Mouse (Mus musculus) midbrain, embryonic 13.5 days (tissue): ENCODE measurements around the gene Plcl1. TPM values are rescaled to one million over a fixed set of nuclear protein-coding genes. Genes with fewer than 3 reads are reported as not detected.

Source experiments
- ATAC-seq: fragments of 200-750 bp; cut with Nextera tagmentation; 2 replicates; pipeline ENCODE4 v1.8.0; 2017; ENCODE audit warnings: mild to moderate bottlenecking, moderate TSS enrichment, moderate library complexity
- H3K27ac ChIP-seq: fragments of 300-500 bp; sonication (generic); 2 replicates; pipeline ENCODE4 v1.5.1; 2015; ENCODE audit warnings: inconsistent platforms, mild to moderate bottlenecking, moderate library complexity
- H3K27me3 ChIP-seq: fragments of 300-500 bp; sonication (generic); 2 replicates; pipeline ENCODE4 v1.6.1; 2015; ENCODE audit warnings: mild to moderate bottlenecking, inconsistent platforms
- H3K36me3 ChIP-seq: fragments of 300-500 bp; sonication (generic); 2 replicates; pipeline ENCODE4 v1.6.1; 2015; ENCODE audit warnings: mild to moderate bottlenecking, inconsistent platforms
- H3K4me1 ChIP-seq: fragments of 300-500 bp; sonication (generic); replicated peaks from 2 replicates; pipeline ENCODE4 v1.6.1; 2015; ENCODE audit warnings: inconsistent platforms
- H3K4me2 ChIP-seq: fragments of 300-500 bp; sonication (generic); replicated peaks from 2 replicates; pipeline ENCODE4 v1.6.1; 2015; ENCODE audit warnings: moderate library complexity, mild to moderate bottlenecking, inconsistent platforms
- H3K4me3 ChIP-seq: fragments of 300-500 bp; sonication (generic); replicated peaks from 2 replicates; pipeline ENCODE4 v1.5.1; 2015; ENCODE audit warnings: mild to moderate bottlenecking, inconsistent platforms
- H3K9ac ChIP-seq: fragments of 300-500 bp; sonication (generic); replicated peaks from 2 replicates; pipeline ENCODE4 v1.6.1; 2015; ENCODE audit warnings: mild to moderate bottlenecking, inconsistent platforms
- H3K9me3 ChIP-seq: fragments of 300-500 bp; sonication (generic); 2 replicates; pipeline ENCODE4 v1.6.1; 2016; ENCODE audit warnings: mild to moderate bottlenecking, inconsistent platforms
- WGBS: fragments of 180-500 bp; shearing (Covaris S2); methylation state at CpG from one replicate; pipeline ENCODE4 v1.1.7; 2015; 5-methylcytosine and 5-hydroxymethylcytosine counted together
- polyA plus RNA-seq: library from polyadenylated mRNA; unstranded; fragments of >200 nt; fragmentation: Nextera tagmentation; extraction: Ambion mirVana; gene quantifications from 2 replicates; pipeline ENCODE4 v1.2.1, GENCODE M21; 2015

Gene Plcl1
- polyA plus RNA-seq, 1 experiment from 2014 or later: 3.7 TPM

DNA sequence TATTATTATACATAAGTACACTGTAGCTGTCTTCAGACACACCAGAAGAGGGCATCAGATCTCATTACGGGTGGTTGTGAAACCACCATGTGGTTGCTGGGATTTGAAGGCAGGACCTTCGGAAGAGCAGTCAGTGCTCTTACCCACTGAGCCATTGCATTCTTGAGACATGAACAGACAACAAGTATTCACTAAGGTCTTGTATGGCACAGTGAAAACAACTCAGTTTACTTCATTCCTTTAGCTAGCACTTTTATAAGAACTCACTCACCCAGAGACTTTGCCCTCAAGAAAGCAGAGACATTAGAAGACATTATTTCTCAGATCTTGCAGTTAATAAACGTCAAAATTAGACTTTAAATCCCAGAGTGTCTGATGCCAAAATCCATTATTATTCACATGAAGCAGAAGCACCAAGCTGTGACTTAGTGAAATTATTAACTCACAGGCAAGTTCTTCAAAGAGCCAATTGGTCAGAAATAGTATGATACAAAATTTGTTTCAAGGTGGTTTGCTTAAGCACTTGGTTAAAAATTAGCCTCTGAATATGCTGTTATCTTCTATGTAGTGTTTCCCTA is 293.8 kb downstream of the Plcl1 start:
- H3K9ac ChIP-seq: no peak overlapping the region
- no peaks in the 10 kb centered on the region for H3K9me3 ChIP-seq
- H3K4me3 ChIP-seq: no peak overlapping the region
- peaks cover 12% of the 10 kb centered on the region; the same call in 1 of the 2 replicates for H3K27me3 ChIP-seq
- 73% methylated on average over 3 of the region's 3 CpGs for WGBS
- peaks cover 15% of the 10 kb centered on the region for H3K4me1 ChIP-seq
- no peak overlapping the region for H3K4me2 ChIP-seq
- ATAC-seq: no peak
- H3K36me3 ChIP-seq: no peaks in the 10 kb centered on the region
- no peak overlapping the region for H3K27ac ChIP-seq

- H3K36me3 ChIP-seq: no peaks in the 10 kb centered on the region
- ATAC-seq: no peak
- 95% methylated on average over 1 of the region's 1 CpGs for WGBS
These were observed 294.3 kb downstream of the Plcl1 start for GRCm38 (mm10) chr1:55700016-55700415.

GRCm38 (mm10) chr1:55700726-55701125 is 295.0 kb downstream of the Plcl1 start:
- no peak overlapping the region for H3K4me2 ChIP-seq
- WGBS: 14% methylated on average over 6 of the region's 6 CpGs

More at GRCm38 (mm10) chr1:55700016-55700415, 294.3 kb downstream of the Plcl1 start:
- no peak overlapping the region for H3K4me2 ChIP-seq
- no peak overlapping the region for H3K4me3 ChIP-seq
- H3K9ac ChIP-seq: no peak overlapping the region
- peaks cover 21% of the 10 kb centered on the region for H3K4me1 ChIP-seq
- peaks cover 12% of the 10 kb centered on the region; the same call in 1 of the 2 replicates for H3K27me3 ChIP-seq
- no peak overlapping the region for H3K27ac ChIP-seq
- H3K9me3 ChIP-seq: no peaks in the 10 kb centered on the region

GRCm38 (mm10) chr1:55701601-55702000 is 295.9 kb downstream of the Plcl1 start:
- H3K27ac ChIP-seq: no peak overlapping the region; the same call in 1 of the 2 replicates
- peaks cover 9% of the 10 kb centered on the region; the same call in 1 of the 2 replicates for H3K27me3 ChIP-seq
- H3K4me2 ChIP-seq: no peak overlapping the region
- peaks cover 31% of the 10 kb centered on the region for H3K4me1 ChIP-seq
- peak; percentile 57 for ATAC-seq
- WGBS: 53% methylated on average over 6 of the region's 6 CpGs
- H3K4me3 ChIP-seq: no peak overlapping the region
- H3K36me3 ChIP-seq: no peaks in the 10 kb centered on the region
- no peak overlapping the region for H3K9ac ChIP-seq
- H3K9me3 ChIP-seq: no peaks in the 10 kb centered on the region

More at GRCm38 (mm10) chr1:55700726-55701125, 295.0 kb downstream of the Plcl1 start:
- H3K27me3 ChIP-seq: peaks cover 11% of the 10 kb centered on the region; the same call in 1 of the 2 replicates
- peaks cover 28% of the 10 kb centered on the region for H3K4me1 ChIP-seq
- no peak for ATAC-seq
- no peak overlapping the region for H3K27ac ChIP-seq
- no peak overlapping the region for H3K9ac ChIP-seq
- no peaks in the 10 kb centered on the region for H3K9me3 ChIP-seq
- H3K4me3 ChIP-seq: no peak overlapping the region
- no peaks in the 10 kb centered on the region for H3K36me3 ChIP-seq

GRCm38 (mm10) chr1:55702106-55702505 is 296.4 kb downstream of the Plcl1 start:
- ATAC-seq: peak; percentile 28; the same call in 1 of the 2 replicates
- WGBS: 4% methylated on average over 3 of the region's 3 CpGs
- H3K9ac ChIP-seq: no peak overlapping the region

DNA sequence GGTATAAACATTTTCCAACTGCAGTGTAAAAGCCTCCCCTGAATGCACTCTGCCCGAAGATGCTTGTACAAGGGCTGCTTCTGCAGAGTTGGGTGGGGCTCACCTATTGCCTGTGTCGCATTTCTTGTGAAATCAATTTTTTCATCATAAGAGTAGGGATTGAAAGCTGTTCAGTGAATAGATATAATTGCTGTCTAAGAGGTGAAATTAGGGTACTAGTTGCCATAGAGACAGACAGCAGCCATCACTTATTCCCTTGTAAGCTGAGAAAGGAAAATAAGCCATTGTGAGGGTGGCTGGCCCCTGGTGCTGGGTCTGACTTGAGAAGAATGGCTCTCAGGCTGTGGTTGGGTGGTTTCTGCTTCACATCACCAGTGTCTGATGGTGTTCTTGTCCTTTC is 299.0 kb downstream of the Plcl1 start:
- 15% methylated on average over 2 of the region's 2 CpGs for whole genome bisulfite sequencing

More at GRCm38 (mm10) chr1:55702106-55702505, 296.4 kb downstream of the Plcl1 start:
- Histone ChIP-seq H3K27me3 (peaks cover 9% of the 10 kb centered on the region; the same call in 1 of the 2 replicates), H3K9me3 (no peaks in the 10 kb centered on the region), H3K27ac (peak overlapping the region; percentile 39; the same call in 1 of the 2 replicates), H3K4me2 (no peak overlapping the region), H3K4me3 (no peak overlapping the region), H3K36me3 (no peaks in the 10 kb centered on the region), H3K4me1 (peaks cover 31% of the 10 kb centered on the region)

DNA sequence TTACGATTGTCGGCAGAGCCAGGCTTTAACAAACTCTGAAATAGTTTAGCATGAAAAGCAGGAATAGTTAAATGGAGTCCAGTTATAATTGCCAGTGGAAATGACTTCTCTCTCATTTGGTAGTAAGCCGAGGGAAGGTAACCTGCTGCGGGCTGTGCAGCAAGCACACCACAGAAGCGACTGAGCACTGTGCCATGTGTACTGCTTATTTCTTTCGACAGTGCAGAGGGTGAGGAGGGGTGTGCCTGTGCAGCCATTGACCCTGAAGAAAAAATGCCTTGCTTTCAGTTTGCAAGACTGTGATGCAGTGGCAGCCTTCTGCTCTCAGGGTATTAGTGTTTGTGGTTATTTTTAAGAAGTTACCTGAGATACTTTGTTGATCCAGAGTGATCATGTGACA is 299.5 kb downstream of the Plcl1 start:
- Histone ChIP-seq H3K27ac (peak overlapping the region; percentile 68), H3K27me3 (peaks cover 6% of the 10 kb centered on the region; the same call in 1 of the 2 replicates), H3K4me1 (peaks cover 31% of the 10 kb centered on the region), H3K4me2 (no peak overlapping the region), H3K4me3 (no peak overlapping the region), H3K36me3 (no peaks in the 10 kb centered on the region), H3K9me3 (no peaks in the 10 kb centered on the region), H3K9ac (no peak overlapping the region)
- WGBS: 26% methylated on average over 6 of the region's 6 CpGs
- ATAC-seq: peak; percentile 63

More for the DNA sequence above, 299.0 kb downstream of the Plcl1 start:
- H3K4me2 ChIP-seq: no peak overlapping the region
- no peaks in the 10 kb centered on the region for H3K9me3 ChIP-seq
- H3K4me3 ChIP-seq: no peak overlapping the region
- H3K4me1 ChIP-seq: peaks cover 31% of the 10 kb centered on the region
- peak; percentile 72 for ATAC-seq
- H3K9ac ChIP-seq: no peak overlapping the region
- H3K27me3 ChIP-seq: peaks cover 6% of the 10 kb centered on the region; the same call in 1 of the 2 replicates
- no peaks in the 10 kb centered on the region for H3K36me3 ChIP-seq
- peak overlapping the region; percentile 68 for H3K27ac ChIP-seq

DNA sequence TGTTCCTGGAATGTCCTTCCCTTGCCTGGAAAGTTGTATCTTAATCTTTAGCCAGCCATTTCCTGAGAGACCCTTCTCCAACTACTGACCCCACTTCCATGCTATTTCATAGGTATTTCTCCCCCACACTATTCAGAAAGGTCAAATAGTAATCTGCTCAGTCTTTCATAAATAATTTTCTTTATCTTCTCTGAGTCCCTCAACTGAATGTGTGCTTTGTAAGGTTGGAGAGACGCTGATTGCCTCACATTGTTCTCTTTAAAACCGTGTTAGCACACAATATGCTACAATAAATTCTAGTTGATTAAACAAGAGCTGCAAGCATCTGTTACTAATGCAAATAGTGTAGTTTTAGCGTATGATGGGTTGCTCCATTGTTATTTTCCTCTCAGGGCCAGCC is 300.0 kb downstream of the Plcl1 start:
- Histone ChIP-seq H3K36me3 (no peaks in the 10 kb centered on the region), H3K27me3 (peaks cover 6% of the 10 kb centered on the region), H3K4me2 (no peak overlapping the region), H3K4me1 (peaks cover 29% of the 10 kb centered on the region), H3K27ac (no peak overlapping the region), H3K9ac (no peak overlapping the region), H3K9me3 (no peaks in the 10 kb centered on the region), H3K4me3 (no peak overlapping the region)
- 42% methylated on average over 3 of the region's 3 CpGs for WGBS
- ATAC-seq: no peak

DNA sequence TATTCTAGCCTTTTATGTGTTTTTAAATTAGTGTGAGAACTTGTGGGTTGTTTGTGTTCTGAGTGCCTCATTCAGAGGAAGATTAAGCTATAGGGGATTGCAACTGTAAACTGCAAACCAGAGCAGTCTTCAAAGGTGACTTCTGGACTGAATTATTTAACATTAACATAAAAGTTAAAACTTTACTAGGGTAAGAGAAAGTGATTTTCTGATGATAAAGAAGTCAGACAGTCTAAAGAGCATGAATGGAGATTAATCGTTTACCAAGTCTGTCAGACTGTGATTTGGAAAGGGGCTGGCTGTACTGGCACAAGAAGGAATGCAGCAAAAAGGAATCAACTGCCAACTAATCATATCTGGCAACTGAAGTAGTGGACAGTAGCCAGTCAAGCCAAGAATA is 301.2 kb downstream of the Plcl1 start:
- H3K9ac ChIP-seq: no peak overlapping the region
- H3K4me3 ChIP-seq: no peak overlapping the region
- H3K4me2 ChIP-seq: no peak overlapping the region
- peaks cover 9% of the 10 kb centered on the region for H3K27me3 ChIP-seq
- WGBS: 39% methylated on average over 1 of the region's 1 CpGs
- H3K27ac ChIP-seq: no peak overlapping the region
- no peaks in the 10 kb centered on the region for H3K9me3 ChIP-seq
- no peaks in the 10 kb centered on the region for H3K36me3 ChIP-seq
- H3K4me1 ChIP-seq: peaks cover 19% of the 10 kb centered on the region
- no peak for ATAC-seq

- no peak overlapping the region for H3K9ac ChIP-seq
- H3K4me1 ChIP-seq: no peaks in the 10 kb centered on the region
- H3K9me3 ChIP-seq: no peaks in the 10 kb centered on the region
- no peaks in the 10 kb centered on the region for H3K27me3 ChIP-seq
- ATAC-seq: no peak
- no peak overlapping the region for H3K4me3 ChIP-seq
- H3K4me2 ChIP-seq: no peak overlapping the region
- whole genome bisulfite sequencing: 77% methylated on average over 4 of the region's 4 CpGs
- no peak overlapping the region for H3K27ac ChIP-seq
- H3K36me3 ChIP-seq: no peaks in the 10 kb centered on the region
These were observed 311.6 kb downstream of the Plcl1 start for GRCm38 (mm10) chr1:55717283-55717803.

DNA sequence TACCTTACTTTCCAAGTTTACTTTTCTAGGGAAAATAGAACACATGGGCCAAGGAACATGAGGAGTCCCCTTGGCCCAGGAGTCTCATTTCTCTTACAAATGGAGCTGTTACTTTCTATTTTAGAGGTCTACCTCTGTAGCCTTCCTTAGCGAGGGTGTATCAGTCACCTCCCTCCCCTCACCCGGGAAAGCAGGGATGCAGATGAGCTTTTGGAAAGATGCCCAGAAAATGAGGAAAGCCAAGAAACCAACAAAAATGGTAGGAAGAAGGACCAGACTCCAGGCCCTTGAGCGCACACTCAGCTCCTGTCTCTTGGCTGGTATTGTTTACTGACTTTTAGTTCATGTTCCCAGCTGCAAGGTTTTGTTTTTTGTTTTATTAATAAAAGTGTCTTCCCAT is 319.7 kb downstream of the Plcl1 start:
- no peak overlapping the region for H3K4me3 ChIP-seq
- WGBS: 80% methylated on average over 3 of the region's 3 CpGs

GRCm38 (mm10) chr1:55729332-55729731 is 323.6 kb downstream of the Plcl1 start:
- no peak overlapping the region for H3K4me3 ChIP-seq
- 0 out of 2 replicates have a peak, but pooled peaks cover 4% of the 10 kb centered on the region for H3K36me3 ChIP-seq
- H3K9ac ChIP-seq: no peak overlapping the region
- no peak for ATAC-seq
- H3K9me3 ChIP-seq: no peaks in the 10 kb centered on the region
- H3K4me2 ChIP-seq: no peak overlapping the region
- WGBS: 81% methylated on average over 3 of the region's 3 CpGs
- no peaks in the 10 kb centered on the region for H3K27me3 ChIP-seq
- H3K4me1 ChIP-seq: no peaks in the 10 kb centered on the region
- H3K27ac ChIP-seq: no peak overlapping the region

More for the DNA sequence above, 319.7 kb downstream of the Plcl1 start:
- Histone ChIP-seq H3K27me3 (no peaks in the 10 kb centered on the region), H3K27ac (no peak overlapping the region), H3K9ac (no peak overlapping the region), H3K36me3 (0 out of 2 replicates have a peak, but pooled peaks cover 4% of the 10 kb centered on the region), H3K9me3 (no peaks in the 10 kb centered on the region), H3K4me2 (no peak overlapping the region), H3K4me1 (no peaks in the 10 kb centered on the region)
- ATAC-seq: no peak
